ENCODE assay signal across 29 mouse cellular contexts in the genomic region with DNA sequence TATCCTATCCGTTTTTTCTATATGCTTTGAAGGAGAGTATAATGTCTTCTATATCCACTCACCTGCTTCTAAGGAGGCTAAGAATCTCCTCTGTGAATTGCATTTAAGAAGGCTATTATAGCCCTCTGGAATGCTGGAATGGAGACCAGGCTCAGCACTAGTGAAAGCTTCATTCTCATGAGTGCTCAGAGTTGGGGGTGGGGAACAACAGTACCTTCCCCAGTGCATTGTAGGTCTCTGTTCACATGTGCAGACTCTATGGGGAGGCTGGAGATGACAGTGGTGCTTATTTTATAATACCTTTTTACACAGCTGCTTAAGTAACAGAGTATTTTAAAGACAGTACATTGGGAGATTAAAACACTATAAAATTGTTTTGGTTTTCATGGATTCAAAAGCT.
A peak's percentile ranks its signal among the peaks of the same experiment; 100 is the strongest.
DNase-seq lines count a peak whose midpoint lies in the region; ATAC-seq and TF ChIP-seq lines count a peak whose summit lies in the region.
"Had no signal": no experiment of that assay in that cellular context is flagged by ENCODE, and none has a peak within 500 bp of the region (broad histone marks: within the 10 kb centered on the region; RNA-seq: fewer than 3 reads in every experiment).

No protein-coding gene starts in this region.

- H3K9me3 ChIP-seq in embryonic facial prominence, embryonic 14.5 days (ENCODE audit: control insufficient read depth, low read length), result no peaks in the 10 kb centered on the region
- no peaks in the 10 kb centered on the region for H3K9me3 ChIP-seq in embryonic facial prominence, embryonic 10.5 days
- H3K9me3 ChIP-seq in midbrain, embryonic 14.5 days (ENCODE audit: control insufficient read depth, low read length), result no peaks in the 10 kb centered on the region
- no peaks in the 10 kb centered on the region for H3K9me3 ChIP-seq in midbrain, embryonic 11.5 days (ENCODE audit: control insufficient read depth, low read length)
- H3K9me3 ChIP-seq: embryonic facial prominence, embryonic 12.5 days; embryonic facial prominence, embryonic 15.5 days; forebrain, embryonic 10.5 days; forebrain, embryonic 12.5 days; G1E had no signal

- no peak overlapping the region for H3K27ac ChIP-seq in embryonic facial prominence, embryonic 14.5 days (replicated peaks; ENCODE audit: low read depth, low read length)
- no peak overlapping the region for H3K27ac ChIP-seq in embryonic facial prominence, embryonic 10.5 days (replicated peaks)
- no peak overlapping the region for H3K27ac ChIP-seq in midbrain, embryonic 14.5 days (replicated peaks; ENCODE audit: low read depth, low read length)
- H3K27ac ChIP-seq in midbrain, embryonic 11.5 days (ENCODE audit: low read depth, low read length), result no peak overlapping the region
- H3K27ac ChIP-seq: embryonic facial prominence, embryonic 12.5 days; embryonic facial prominence, embryonic 15.5 days; forebrain, embryonic 10.5 days; forebrain, embryonic 12.5 days had no signal

- TF ChIP-seq POLR2A in brain, embryonic 14.5 days (IDR thresholded peaks at IDR 0.05; ENCODE audit: borderline replicate concordance, extremely low read depth, insufficient read depth, insufficient read length, poor library complexity, severe bottlenecking), result no peak

- H3K9ac ChIP-seq in embryonic facial prominence, embryonic 14.5 days (ENCODE audit: low read depth, low read length), result no peak overlapping the region
- no peak overlapping the region for H3K9ac ChIP-seq in midbrain, embryonic 14.5 days (replicated peaks; ENCODE audit: low read length)
- no peak overlapping the region for H3K9ac ChIP-seq in midbrain, embryonic 11.5 days (ENCODE audit: low read length)
- H3K9ac ChIP-seq: embryonic facial prominence, embryonic 12.5 days; embryonic facial prominence, embryonic 15.5 days; forebrain, embryonic 12.5 days had no signal

- no peaks in the 10 kb centered on the region for H3K36me3 ChIP-seq in embryonic facial prominence, embryonic 14.5 days (ENCODE audit: control insufficient read depth, insufficient read depth, low read length)
- no peaks in the 10 kb centered on the region for H3K36me3 ChIP-seq in embryonic facial prominence, embryonic 10.5 days (replicated peaks)
- H3K36me3 ChIP-seq in midbrain, embryonic 14.5 days (ENCODE audit: control insufficient read depth, insufficient read depth, low read length), result no peaks in the 10 kb centered on the region
- no peaks in the 10 kb centered on the region for H3K36me3 ChIP-seq in midbrain, embryonic 11.5 days (ENCODE audit: control insufficient read depth, insufficient read depth, low read length)
- H3K36me3 ChIP-seq: embryonic facial prominence, embryonic 12.5 days; embryonic facial prominence, embryonic 15.5 days; forebrain, embryonic 10.5 days; forebrain, embryonic 12.5 days; G1E had no signal

- no peak for DNase-seq in embryonic facial prominence, embryonic 14.5 days (ENCODE audit: low spot score)
- DNase-seq in embryonic facial prominence, embryonic 10.5 days (ENCODE audit: low spot score), result no peak
- DNase-seq in midbrain, embryonic 14.5 days, result peak; percentile 21
- no peak for DNase-seq in midbrain, embryonic 11.5 days (ENCODE audit: low spot score, missing footprints)
- peak; percentile 31 for DNase-seq in brain, embryonic 14.5 days (ENCODE audit: low read depth)
- DNase-seq: adrenal gland, adult 8-10 months; adrenal gland, postnatal 14 days; adrenal gland, postnatal 36 days; B cell, adult 2 months; cerebellum, adult 11 months; cerebellum, adult 18-20 months; cerebellum, adult 8-10 months; cerebellum, adult 9-11 months; cerebellum, postnatal 14 days; cerebellum, postnatal 36 days; embryo, embryonic 11 days had no signal

- no peak for TF ChIP-seq CTCF in brain, embryonic 14.5 days (IDR thresholded peaks at IDR 0.05; ENCODE audit: borderline replicate concordance, extremely low read depth, insufficient read depth, insufficient read length)

- H3K4me1 ChIP-seq in embryonic facial prominence, embryonic 14.5 days (ENCODE audit: control insufficient read depth, insufficient read depth, low read length), result no peaks in the 10 kb centered on the region
- H3K4me1 ChIP-seq in embryonic facial prominence, embryonic 10.5 days, result no peaks in the 10 kb centered on the region
- H3K4me1 ChIP-seq in midbrain, embryonic 14.5 days (ENCODE audit: control insufficient read depth, insufficient read depth, low read length), result no peaks in the 10 kb centered on the region
- no peaks in the 10 kb centered on the region for H3K4me1 ChIP-seq in midbrain, embryonic 11.5 days (ENCODE audit: control insufficient read depth, insufficient read depth, low read length)
- H3K4me1 ChIP-seq: embryonic facial prominence, embryonic 12.5 days; embryonic facial prominence, embryonic 15.5 days; forebrain, embryonic 10.5 days; forebrain, embryonic 12.5 days had no signal

- peak; percentile 60; the same call in 1 of the 2 replicates for ATAC-seq in embryonic facial prominence, embryonic 14.5 days (ENCODE audit: low read depth)
- no peak for ATAC-seq in midbrain, embryonic 14.5 days (ENCODE audit: low FRiP score, low TSS enrichment)
- ATAC-seq in midbrain, embryonic 11.5 days (ENCODE audit: low FRiP score), result no peak
- ATAC-seq in inflammation-experienced regulatory T-cells, adult 6 months, result no peak
- ATAC-seq: activated CD4-positive, CD25-positive, alpha-beta regulatory T cell, adult 4 months; CD4-positive, CD25-positive, alpha-beta regulatory T cell, adult 4 months; forebrain, embryonic 14.5 days; forebrain, embryonic 16.5 days; Patski had no signal

- no peak overlapping the region for H3K4me3 ChIP-seq in embryonic facial prominence, embryonic 14.5 days (ENCODE audit: low read depth, low read length)
- no peak overlapping the region for H3K4me3 ChIP-seq in embryonic facial prominence, embryonic 10.5 days
- H3K4me3 ChIP-seq in midbrain, embryonic 14.5 days (replicated peaks; ENCODE audit: low read depth, low read length), result no peak overlapping the region
- no peak overlapping the region for H3K4me3 ChIP-seq in midbrain, embryonic 11.5 days (ENCODE audit: low read depth, low read length)
- H3K4me3 ChIP-seq: embryonic facial prominence, embryonic 12.5 days; embryonic facial prominence, embryonic 15.5 days; erythroblast, embryonic 14.5 days; forebrain, embryonic 10.5 days; forebrain, embryonic 12.5 days had no signal

- WGBS in embryonic facial prominence, embryonic 14.5 days, result 77% methylated on average over 1 of the region's 1 CpGs
- WGBS in embryonic facial prominence, embryonic 10.5 days, result 79% methylated on average over 1 of the region's 1 CpGs
- 69% methylated on average over 1 of the region's 1 CpGs for WGBS in midbrain, embryonic 14.5 days
- WGBS in midbrain, embryonic 11.5 days, result 73% methylated on average over 1 of the region's 1 CpGs

- no peak overlapping the region for H3K4me2 ChIP-seq in embryonic facial prominence, embryonic 14.5 days (ENCODE audit: low read depth, low read length)
- H3K4me2 ChIP-seq in midbrain, embryonic 14.5 days (ENCODE audit: low read length), result no peak overlapping the region
- H3K4me2 ChIP-seq in midbrain, embryonic 11.5 days, result no peak overlapping the region
- H3K4me2 ChIP-seq: embryonic facial prominence, embryonic 12.5 days; embryonic facial prominence, embryonic 15.5 days; forebrain, embryonic 12.5 days had no signal

- H3K27me3 ChIP-seq in embryonic facial prominence, embryonic 14.5 days (replicated peaks; ENCODE audit: control insufficient read depth, insufficient read depth, low read length), result no peaks in the 10 kb centered on the region
- H3K27me3 ChIP-seq in embryonic facial prominence, embryonic 10.5 days (replicated peaks; ENCODE audit: low read depth, poor library complexity, severe bottlenecking), result no peaks in the 10 kb centered on the region
- no peaks in the 10 kb centered on the region for H3K27me3 ChIP-seq in midbrain, embryonic 14.5 days (ENCODE audit: control insufficient read depth, insufficient read depth, low read length)
- H3K27me3 ChIP-seq in midbrain, embryonic 11.5 days (ENCODE audit: control insufficient read depth, insufficient read depth, low read length), result no peaks in the 10 kb centered on the region
- H3K27me3 ChIP-seq: CH12.LX; embryonic facial prominence, embryonic 12.5 days; embryonic facial prominence, embryonic 15.5 days; forebrain, embryonic 12.5 days had no signal

Comparison
In these comparisons a context has a peak if more than half of its experiments do, and no peak if none do; other contexts are left out.
1. DNase-seq: peak in midbrain, embryonic 14.5 days (single experiment) and brain, embryonic 14.5 days (single experiment); none in embryonic facial prominence, embryonic 14.5 days (single experiment), embryonic facial prominence, embryonic 10.5 days (single experiment) and midbrain, embryonic 11.5 days (single experiment).